Mouse (Mus musculus): ENCODE results near the gene Farsb. TPM values are rescaled to one million over a fixed set of nuclear protein-coding genes. Genes with fewer than 3 reads are reported as not detected.

Farsb gene
- polyA plus RNA-seq, 1 experiment = 125 TPM

DNA sequence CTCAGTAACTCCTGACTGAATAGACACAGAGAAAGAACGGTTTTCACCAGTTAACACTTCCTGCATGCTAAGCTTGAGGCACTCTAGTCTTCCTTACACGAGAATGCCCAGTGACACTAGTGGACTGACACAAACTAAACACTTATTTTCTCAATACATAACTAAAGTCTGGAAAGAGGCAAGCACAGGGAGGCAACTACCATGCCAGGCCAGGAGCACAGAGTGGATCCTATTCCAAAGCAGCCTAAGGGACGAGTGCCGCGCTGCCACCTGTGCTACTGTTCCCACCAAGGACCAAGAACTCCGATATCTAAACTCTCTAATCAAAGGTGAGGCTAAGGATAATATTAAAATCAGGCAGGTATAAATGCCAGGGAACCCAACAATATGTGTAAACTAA lies 42.0 kb downstream of the Farsb start:
- Histone ChIP-seq H3K4me3 (ENCODE audit: insufficient read depth, low read length) (no peak overlapping the region), H3K27ac (ENCODE audit: insufficient read depth, low read length) (no peak overlapping the region), H3K4me1 (ENCODE audit: control insufficient read depth, insufficient read depth, low read length) (peaks cover 13% of the 10 kb centered on the region)
- TF ChIP-seq POLR2A (IDR thresholded peaks at IDR 0.05; ENCODE audit: low read depth, low read length) (no peak), CTCF (IDR thresholded peaks at IDR 0.05; ENCODE audit: borderline replicate concordance, insufficient read depth, low read length) (no peak)

- Histone ChIP-seq H3K27ac (ENCODE audit: insufficient read depth, low read length) (no peak overlapping the region), H3K4me3 (ENCODE audit: insufficient read depth, low read length) (no peak overlapping the region), H3K4me1 (ENCODE audit: control insufficient read depth, insufficient read depth, low read length) (peaks cover 13% of the 10 kb centered on the region)
- TF ChIP-seq POLR2A (IDR thresholded peaks at IDR 0.05; ENCODE audit: low read depth, low read length) (no peak), CTCF (IDR thresholded peaks at IDR 0.05; ENCODE audit: borderline replicate concordance, insufficient read depth, low read length) (no peak)
Observed at GRCm38 (mm10) chr1:78446232-78446631, 42.5 kb downstream of the Farsb start.

DNA sequence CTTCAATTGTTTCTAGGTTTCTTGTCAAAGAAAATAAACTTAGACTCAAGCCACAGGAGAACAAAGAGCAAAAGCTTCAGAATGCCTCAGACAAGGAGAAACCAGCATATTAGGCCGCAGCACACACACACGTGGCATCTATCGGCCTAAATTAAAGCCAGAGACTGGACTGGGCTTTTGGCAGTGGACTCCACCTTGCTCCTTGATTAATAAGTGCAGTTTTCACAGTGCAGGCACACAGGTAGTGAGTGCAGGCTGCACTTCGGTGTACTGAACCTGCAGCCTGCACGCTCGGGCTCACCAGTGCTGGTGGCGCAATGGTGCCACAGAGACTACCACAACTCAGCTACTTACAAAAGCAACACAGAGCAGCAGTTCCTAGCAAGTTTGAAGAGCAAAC lies 45.6 kb downstream of the Farsb start:
- no peak overlapping the region for H3K27ac ChIP-seq (ENCODE audit: insufficient read depth, low read length)

DNA sequence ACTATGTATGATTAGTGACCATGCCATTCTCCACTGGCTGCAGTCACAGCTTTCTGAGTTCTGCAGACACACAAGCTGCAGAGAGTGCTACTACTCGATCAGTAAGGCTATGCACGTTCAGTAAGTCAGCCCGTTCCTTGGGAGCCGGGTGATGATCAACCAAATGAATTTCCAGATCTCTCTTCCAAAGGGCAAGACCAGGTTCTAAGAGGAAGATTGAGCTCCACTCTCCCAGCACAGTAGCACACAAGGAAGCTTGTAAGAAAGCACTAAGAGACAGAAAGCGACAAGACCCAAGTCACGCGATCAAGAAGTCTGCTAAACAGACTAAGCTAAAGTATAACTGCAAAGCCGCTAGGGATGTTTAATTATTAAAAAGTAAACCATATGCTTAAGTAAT lies 48.0 kb downstream of the Farsb start:
- H3K4me3 ChIP-seq (ENCODE audit: insufficient read depth, low read length) = no peak overlapping the region
- H3K4me1 ChIP-seq (ENCODE audit: control insufficient read depth, insufficient read depth, low read length) = peaks cover 9% of the 10 kb centered on the region
- TF ChIP-seq POLR2A (IDR thresholded peaks at IDR 0.05; ENCODE audit: low read depth, low read length) (no peak), CTCF (IDR thresholded peaks at IDR 0.05; ENCODE audit: borderline replicate concordance, insufficient read depth, low read length) (no peak)
- no peak overlapping the region for H3K27ac ChIP-seq (ENCODE audit: insufficient read depth, low read length)

More for the DNA sequence above, 45.6 kb downstream of the Farsb start:
- H3K4me1 ChIP-seq (ENCODE audit: control insufficient read depth, insufficient read depth, low read length) = peaks cover 6% of the 10 kb centered on the region
- TF ChIP-seq CTCF (IDR thresholded peaks at IDR 0.05; ENCODE audit: borderline replicate concordance, insufficient read depth, low read length) = no peak
- no peak for TF ChIP-seq POLR2A (IDR thresholded peaks at IDR 0.05; ENCODE audit: low read depth, low read length)
- no peak overlapping the region for H3K4me3 ChIP-seq (ENCODE audit: insufficient read depth, low read length)

GRCm38 (mm10) chr1:78437150-78437549 lies 51.5 kb downstream of the Farsb start:
- no peak overlapping the region for H3K4me3 ChIP-seq (ENCODE audit: insufficient read depth, low read length)
- no peak for TF ChIP-seq POLR2A (IDR thresholded peaks at IDR 0.05; ENCODE audit: low read depth, low read length)
- no peak for TF ChIP-seq CTCF (IDR thresholded peaks at IDR 0.05; ENCODE audit: borderline replicate concordance, insufficient read depth, low read length)
- peaks cover 10% of the 10 kb centered on the region for H3K4me1 ChIP-seq (ENCODE audit: control insufficient read depth, insufficient read depth, low read length)
- no peak overlapping the region for H3K27ac ChIP-seq (ENCODE audit: insufficient read depth, low read length)

- Histone ChIP-seq H3K4me1 (ENCODE audit: control insufficient read depth, insufficient read depth, low read length) (peaks cover 10% of the 10 kb centered on the region), H3K4me3 (ENCODE audit: insufficient read depth, low read length) (no peak overlapping the region), H3K27ac (ENCODE audit: insufficient read depth, low read length) (peak overlapping the region; percentile 57; the same call in 1 of the 2 replicates)
- no peak for TF ChIP-seq CTCF (IDR thresholded peaks at IDR 0.05; ENCODE audit: borderline replicate concordance, insufficient read depth, low read length)
- TF ChIP-seq POLR2A (IDR thresholded peaks at IDR 0.05; ENCODE audit: low read depth, low read length) = no peak
Observed at GRCm38 (mm10) chr1:78436445-78436844, 52.3 kb downstream of the Farsb start.

- no peak for TF ChIP-seq CTCF (IDR thresholded peaks at IDR 0.05; ENCODE audit: borderline replicate concordance, insufficient read depth, low read length)
- peaks cover 10% of the 10 kb centered on the region for H3K4me1 ChIP-seq (ENCODE audit: control insufficient read depth, insufficient read depth, low read length)
- no peak overlapping the region for H3K4me3 ChIP-seq (ENCODE audit: insufficient read depth, low read length)
- peak overlapping the region; percentile 57; the same call in 1 of the 2 replicates for H3K27ac ChIP-seq (ENCODE audit: insufficient read depth, low read length)
Observed at GRCm38 (mm10) chr1:78435967-78436366, 52.7 kb downstream of the Farsb start.

- H3K4me1 ChIP-seq (ENCODE audit: control insufficient read depth, insufficient read depth, low read length) = peaks cover 10% of the 10 kb centered on the region
- TF ChIP-seq POLR2A (IDR thresholded peaks at IDR 0.05; ENCODE audit: low read depth, low read length) (no peak), CTCF (IDR thresholded peaks at IDR 0.05; ENCODE audit: borderline replicate concordance, insufficient read depth, low read length) (no peak)
- no peak overlapping the region for H3K27ac ChIP-seq (ENCODE audit: insufficient read depth, low read length)
- H3K4me3 ChIP-seq (ENCODE audit: insufficient read depth, low read length) = no peak overlapping the region
Observed at GRCm38 (mm10) chr1:78433472-78433871, 55.2 kb downstream of the Farsb start.

DNA sequence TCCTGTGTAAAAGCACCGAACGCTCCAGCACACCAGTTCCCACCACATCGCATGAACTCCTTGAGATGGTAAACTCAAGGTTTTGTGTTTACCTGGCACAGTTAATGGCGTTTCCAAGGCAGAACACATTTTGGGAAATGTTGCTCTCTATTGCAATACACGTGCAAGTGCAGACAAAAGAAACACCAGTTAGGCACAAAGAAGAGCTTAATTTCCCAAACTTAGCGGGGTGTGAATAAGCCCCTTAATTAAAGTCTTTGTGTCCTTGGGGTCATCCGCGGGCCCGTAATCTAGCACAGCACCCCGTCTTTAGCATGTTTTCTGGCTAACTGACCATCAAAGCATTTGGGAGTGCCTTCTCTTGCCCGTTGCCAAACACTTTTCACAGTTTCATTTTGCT lies 59.8 kb downstream of the Farsb start:
- H3K4me3 ChIP-seq (ENCODE audit: insufficient read depth, low read length) = no peak overlapping the region
- peaks cover 2% of the 10 kb centered on the region; the same call in 1 of the 2 replicates for H3K4me1 ChIP-seq (ENCODE audit: control insufficient read depth, insufficient read depth, low read length)
- H3K27ac ChIP-seq (ENCODE audit: insufficient read depth, low read length) = no peak overlapping the region
- no peak for TF ChIP-seq CTCF (IDR thresholded peaks at IDR 0.05; ENCODE audit: borderline replicate concordance, insufficient read depth, low read length)
- TF ChIP-seq POLR2A (IDR thresholded peaks at IDR 0.05; ENCODE audit: low read depth, low read length) = no peak

- TF ChIP-seq POLR2A (IDR thresholded peaks at IDR 0.05; ENCODE audit: low read depth, low read length) (no peak), CTCF (IDR thresholded peaks at IDR 0.05; ENCODE audit: borderline replicate concordance, insufficient read depth, low read length) (no peak)
- no peak overlapping the region for H3K27ac ChIP-seq (ENCODE audit: insufficient read depth, low read length)
Observed at GRCm38 (mm10) chr1:78426841-78427240, 61.9 kb downstream of the Farsb start.

More at GRCm38 (mm10) chr1:78426841-78427240, 61.9 kb downstream of the Farsb start:
- Histone ChIP-seq H3K4me1 (ENCODE audit: control insufficient read depth, insufficient read depth, low read length) (peaks cover 2% of the 10 kb centered on the region; the same call in 1 of the 2 replicates), H3K4me3 (ENCODE audit: insufficient read depth, low read length) (no peak overlapping the region)

Data from embryonic fibroblast, embryonic 13.5 days (primary cell).